Mouse (Mus musculus): Measurements from ENCODE around the gene Them5. TPM values are rescaled to one million over a fixed set of nuclear protein-coding genes. Genes with fewer than 3 reads are reported as not detected.

Gene Them5
- total RNA-seq, 4 experiments from 2014 or later = not detected

GRCm38 (mm10) chr3:94372038-94372437, 30.1 kb downstream of the Them5 start:
- no peak for DNase-seq (ENCODE audit: low spot score in 2 of 2)

DNA sequence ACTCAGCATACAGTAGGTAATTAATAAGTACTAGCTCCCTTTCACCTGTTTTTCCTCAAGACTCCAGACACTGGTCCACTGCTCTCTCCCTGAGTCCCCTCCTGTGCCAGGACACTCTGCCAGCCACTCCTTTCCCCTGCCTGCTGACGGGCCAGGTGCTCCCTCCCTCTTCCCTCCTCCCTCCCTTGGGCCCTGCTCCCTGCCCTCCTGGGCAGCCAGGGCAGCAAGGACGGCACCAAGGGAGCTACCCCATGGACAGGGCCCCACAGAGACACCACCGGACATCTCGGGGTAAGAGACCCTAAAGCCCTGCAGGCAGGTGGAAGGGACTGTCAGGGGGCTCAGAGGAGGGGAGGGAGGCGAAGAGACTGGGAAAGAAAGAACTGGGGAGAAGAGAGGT, 30.7 kb downstream of the Them5 start, which contains the start of gene Rorc:
TSS of gene Rorc (plus strand) at position 154 of the 400 bp plus-strand sequence.
- no peak for DNase-seq (ENCODE audit: low spot score in 2 of 2)

DNA sequence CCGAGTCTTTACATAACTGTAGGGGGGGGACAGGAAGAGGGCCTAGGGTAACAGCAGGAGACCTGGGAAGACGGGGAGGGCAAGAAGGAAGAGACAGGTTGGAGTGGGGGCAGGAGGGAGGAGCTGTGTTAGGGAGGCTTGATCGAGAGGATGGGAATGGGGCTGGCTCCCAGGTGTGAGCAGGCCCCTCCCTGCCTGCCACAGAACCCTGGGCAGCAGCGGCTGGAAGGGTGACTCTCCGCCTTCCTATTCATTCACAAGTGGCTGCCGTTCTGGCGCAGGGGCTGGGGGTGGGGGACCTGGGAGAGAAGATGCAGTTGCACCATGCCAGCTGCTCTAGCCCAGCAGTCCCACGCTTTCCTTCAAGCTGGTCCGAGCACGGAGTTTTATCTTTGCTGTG, 31.2 kb downstream of the Them5 start:
- DNase-seq (ENCODE audit: low spot score in 2 of 2) = no peak

- no peak for DNase-seq (ENCODE audit: low spot score in 2 of 2)
These were observed 31.7 kb downstream of the Them5 start for GRCm38 (mm10) chr3:94373597-94374011.

- DNase-seq (ENCODE audit: low spot score in 2 of 2) = no peak
These were observed 32.7 kb downstream of the Them5 start for GRCm38 (mm10) chr3:94374636-94375035.

DNA sequence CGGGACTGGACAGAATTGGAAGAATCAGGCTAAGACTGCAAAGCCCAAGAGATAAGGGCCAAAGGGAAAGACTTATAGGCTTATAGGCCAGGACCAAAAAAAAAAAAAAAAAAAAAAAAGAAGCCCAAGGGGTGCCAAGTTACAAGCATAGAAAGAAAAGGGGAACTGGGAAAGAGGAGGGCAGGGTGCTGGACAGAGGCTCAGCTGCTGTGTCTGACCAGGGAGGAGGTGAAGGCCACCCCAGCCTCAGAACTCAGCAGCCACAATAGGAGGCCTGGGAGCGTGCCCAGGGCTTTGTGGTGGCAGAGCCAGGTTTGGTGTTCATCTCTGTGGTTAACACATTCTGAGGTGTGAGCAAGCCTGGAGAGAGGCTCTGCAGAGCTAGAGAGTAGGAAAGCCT, 33.2 kb downstream of the Them5 start:
- DNase-seq (ENCODE audit: low spot score in 2 of 2) = no peak

GRCm38 (mm10) chr3:94375861-94376260, 34.0 kb downstream of the Them5 start:
- DNase-seq (ENCODE audit: low spot score in 2 of 2) = no peak

- DNase-seq (ENCODE audit: low spot score in 2 of 2) = no peak
These were observed 35.4 kb downstream of the Them5 start for GRCm38 (mm10) chr3:94377028-94377923.

GRCm38 (mm10) chr3:94379831-94380510, 38.1 kb downstream of the Them5 start:
- no peak for DNase-seq (ENCODE audit: low spot score in 2 of 2)

- no peak for DNase-seq (ENCODE audit: low spot score in 2 of 2)
These were observed 40.4 kb downstream of the Them5 start for GRCm38 (mm10) chr3:94382308-94382707.

- no peak for DNase-seq (ENCODE audit: low spot score in 2 of 2)
These were observed 41.6 kb downstream of the Them5 start for GRCm38 (mm10) chr3:94383476-94383875.

GRCm38 (mm10) chr3:94386671-94387070, 44.8 kb downstream of the Them5 start:
- DNase-seq (ENCODE audit: low spot score in 2 of 2) = no peak

DNA sequence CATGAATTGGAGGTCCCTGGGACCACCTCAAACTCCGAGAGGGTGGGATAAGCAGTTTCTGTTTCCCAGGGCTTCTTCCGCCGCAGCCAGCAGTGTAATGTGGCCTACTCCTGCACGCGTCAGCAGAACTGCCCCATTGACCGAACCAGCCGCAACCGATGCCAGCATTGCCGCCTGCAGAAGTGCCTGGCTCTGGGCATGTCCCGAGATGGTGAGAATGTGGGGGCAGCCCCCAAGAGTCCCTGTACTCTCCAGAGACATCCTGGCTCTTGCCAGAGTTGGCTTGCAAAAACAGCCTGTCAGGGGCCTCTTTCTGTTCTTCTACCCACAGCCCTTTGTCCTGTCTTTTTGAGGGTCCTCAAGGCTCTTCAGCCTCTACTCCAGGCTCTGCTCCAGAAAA, 45.5 kb downstream of the Them5 start:
- DNase-seq (ENCODE audit: low spot score in 2 of 2) = no peak

GRCm38 (mm10) chr3:94388047-94388446, 46.1 kb downstream of the Them5 start:
- no peak for DNase-seq (ENCODE audit: low spot score in 2 of 2)

- no peak for DNase-seq (ENCODE audit: low spot score in 2 of 2)
These were observed 47.5 kb downstream of the Them5 start for GRCm38 (mm10) chr3:94389420-94389819.

- DNase-seq (ENCODE audit: low spot score in 2 of 2) = no peak
These were observed 49.1 kb downstream of the Them5 start for GRCm38 (mm10) chr3:94391001-94391400.

- no peak for DNase-seq (ENCODE audit: low spot score in 2 of 2)
These were observed 50.2 kb downstream of the Them5 start for GRCm38 (mm10) chr3:94392128-94392527.

GRCm38 (mm10) chr3:94393049-94393448, 51.1 kb downstream of the Them5 start:
- no peak for DNase-seq (ENCODE audit: low spot score in 2 of 2)

DNA sequence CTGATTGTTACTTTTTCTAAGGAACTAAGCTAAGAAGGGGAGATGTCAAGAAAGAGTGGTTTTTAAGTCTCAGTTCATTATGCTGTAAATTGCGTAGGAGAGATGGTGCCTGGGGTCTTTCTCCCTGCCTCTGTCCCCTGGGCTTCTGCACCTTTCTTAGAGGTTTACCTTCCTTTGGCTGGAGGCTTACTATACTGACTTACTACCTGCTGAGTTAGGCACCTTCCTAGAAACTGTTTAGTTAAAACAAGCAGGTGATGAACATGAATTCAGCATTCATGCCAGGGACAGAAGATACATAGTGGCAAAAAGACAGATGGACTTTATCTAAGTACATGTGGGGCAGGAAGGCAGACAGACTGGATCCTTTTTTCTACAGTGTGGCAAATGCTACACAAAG, 54.4 kb downstream of the Them5 start:
- no peak for DNase-seq (ENCODE audit: low spot score in 2 of 2)

DNA sequence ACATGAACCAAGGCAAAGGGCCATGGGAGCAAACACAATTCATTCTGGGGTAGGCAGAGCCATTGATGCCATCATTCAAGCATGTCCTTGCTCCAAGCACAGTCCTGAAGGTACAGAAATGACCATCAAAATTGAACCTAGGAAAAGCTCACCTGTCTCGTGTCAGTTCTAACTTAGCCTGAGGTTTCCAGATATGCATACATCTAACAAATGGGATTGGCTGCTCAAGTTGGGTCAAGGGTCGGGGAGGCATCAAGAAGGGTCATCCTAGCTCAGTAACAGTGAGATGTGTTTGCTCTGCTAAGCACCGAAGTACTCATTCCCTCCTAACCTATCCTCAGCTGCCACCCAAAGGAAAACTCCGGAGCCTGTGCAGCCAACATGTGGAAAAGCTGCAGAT, 55.0 kb downstream of the Them5 start:
- DNase-seq (ENCODE audit: low spot score in 2 of 2) = no peak

All from left cerebral cortex, adult 8-10 months (tissue).